ENCODE assay signal across 14 mouse cellular contexts in the genomic region with DNA sequence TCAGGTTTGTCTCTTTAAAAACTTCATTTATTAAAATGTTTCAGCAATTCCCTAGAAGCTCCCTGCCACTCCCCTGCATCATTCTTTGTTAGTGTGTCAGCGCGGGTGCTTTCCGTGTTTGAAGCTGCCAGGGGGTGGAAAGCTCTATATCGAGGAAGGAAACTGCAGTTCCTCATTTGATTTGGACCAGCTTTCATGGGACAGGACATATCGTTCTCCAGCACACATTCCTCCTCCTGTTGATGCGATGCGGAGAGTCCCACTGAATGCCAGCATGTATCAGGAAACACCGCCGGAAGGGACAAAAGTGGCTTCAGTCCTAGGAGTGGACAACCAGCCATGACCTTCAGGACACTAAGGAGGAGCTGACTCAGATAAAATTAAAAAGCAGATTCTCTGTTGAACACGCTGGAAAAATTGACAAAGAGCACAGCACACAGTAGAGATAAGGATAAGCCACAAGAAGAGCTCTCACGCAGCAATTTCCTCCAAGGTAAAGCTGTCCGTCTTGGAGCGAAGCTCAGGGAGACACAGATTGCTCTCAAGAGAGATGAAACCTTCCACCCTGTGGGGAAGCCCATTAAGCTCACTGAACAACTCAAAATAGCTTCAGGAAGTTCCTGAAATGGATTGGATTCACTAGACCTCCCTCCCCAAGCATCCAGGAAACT. TPM values are rescaled to one million over a fixed set of nuclear protein-coding genes. Genes with fewer than 3 reads are reported as not detected.
A peak's percentile ranks its signal among the peaks of the same experiment; 100 is the strongest.
DNase-seq lines count a peak whose midpoint lies in the region; ATAC-seq and TF ChIP-seq lines count a peak whose summit lies in the region.
"Had no signal": no experiment of that assay in that cellular context is flagged by ENCODE, and none has a peak within 500 bp of the region (broad histone marks: within the 10 kb centered on the region; RNA-seq: fewer than 3 reads in every experiment).

No protein-coding gene starts in this region.

- no peaks in the 10 kb centered on the region for H3K9me3 ChIP-seq in MEL (replicated peaks; ENCODE audit: insufficient read depth, low read length)
- H3K9me3 ChIP-seq in heart, embryonic 11.5 days (replicated peaks; ENCODE audit: control insufficient read depth, low read length) = no peaks in the 10 kb centered on the region
- no peaks in the 10 kb centered on the region for H3K9me3 ChIP-seq in intestine, postnatal 0 days (ENCODE audit: control insufficient read depth)
- H3K9me3 ChIP-seq: embryonic facial prominence, embryonic 13.5 days; hindbrain, embryonic 13.5 days; midbrain, embryonic 10.5 days had no signal

- H3K79me2 ChIP-seq in MEL (ENCODE audit: control insufficient read depth, insufficient read depth, low read length, poor library complexity) (no peaks in the 10 kb centered on the region), macrophage (ENCODE audit: inconsistent target) (no peaks in the 10 kb centered on the region)

- H3K27ac ChIP-seq in MEL (ENCODE audit: control insufficient read depth, low read depth, low read length) (0 out of 2 replicates have a peak overlapping the region, but pooled peaks have one; percentile 10), macrophage (peak overlapping the region; percentile 3; the same call in 1 of the 2 replicates)
- H3K27ac ChIP-seq in heart, embryonic 11.5 days (ENCODE audit: low read depth, low read length) = no peak overlapping the region
- H3K27ac ChIP-seq in cerebellum, adult 2 months (ENCODE audit: insufficient read depth, low read length) = no peak overlapping the region
- no peak overlapping the region for H3K27ac ChIP-seq in intestine, postnatal 0 days (ENCODE audit: low read depth, low read length)
- H3K27ac ChIP-seq: embryonic facial prominence, embryonic 13.5 days; hindbrain, embryonic 13.5 days; midbrain, embryonic 10.5 days had no signal

- H3K9ac ChIP-seq in MEL (ENCODE audit: control insufficient read depth, low read depth, low read length, poor library complexity, severe bottlenecking) = no peak overlapping the region
- H3K9ac ChIP-seq in heart, embryonic 11.5 days (ENCODE audit: low read depth, low read length) = no peak overlapping the region
- H3K9ac ChIP-seq in intestine, postnatal 0 days (ENCODE audit: low read depth, low read length) = no peak overlapping the region
- H3K9ac ChIP-seq: embryonic facial prominence, embryonic 13.5 days; hindbrain, embryonic 13.5 days had no signal

- no peaks in the 10 kb centered on the region for H3K27me3 ChIP-seq in MEL (ENCODE audit: control insufficient read depth in 1 of 2, insufficient read depth in 2 of 2, low read length in 2 of 2)
- H3K27me3 ChIP-seq in heart, embryonic 11.5 days (ENCODE audit: control insufficient read depth, insufficient read depth, low read length) = no peaks in the 10 kb centered on the region
- H3K27me3 ChIP-seq in cerebellum, adult 2 months (ENCODE audit: control insufficient read depth, insufficient read depth, low read length) = no peaks in the 10 kb centered on the region; the same call in 1 of the 2 replicates
- no peaks in the 10 kb centered on the region for H3K27me3 ChIP-seq in intestine, postnatal 0 days (replicated peaks; ENCODE audit: control insufficient read depth, insufficient read depth, low read length)
- H3K27me3 ChIP-seq: embryonic facial prominence, embryonic 13.5 days; hindbrain, embryonic 13.5 days had no signal

- H3K36me3 ChIP-seq in MEL (ENCODE audit: control insufficient read depth in 1 of 2, insufficient read depth in 2 of 2, low read length in 2 of 2) (peaks cover 0 to 2% of the 10 kb centered on the region in 2 experiments; a peak in 2 of 4 replicates), macrophage (ENCODE audit: inconsistent target) (no peaks in the 10 kb centered on the region)
- no peaks in the 10 kb centered on the region for H3K36me3 ChIP-seq in heart, embryonic 11.5 days (ENCODE audit: control insufficient read depth, insufficient read depth, low read length)
- H3K36me3 ChIP-seq in intestine, postnatal 0 days (ENCODE audit: control insufficient read depth, insufficient read depth) = no peaks in the 10 kb centered on the region
- H3K36me3 ChIP-seq: embryonic facial prominence, embryonic 13.5 days; hindbrain, embryonic 13.5 days; midbrain, embryonic 10.5 days had no signal

- ATAC-seq in heart, embryonic 11.5 days (replicated peaks; ENCODE audit: insufficient number of reproducible peaks, low FRiP score, low TSS enrichment) = no peak
- no peak for ATAC-seq in intestine, postnatal 0 days

- intact Hi-C loops in left cerebral cortex, postnatal 10 days (cut with DNase I) = no loop called here

- 0 out of 2 replicates have a peak overlapping the region, but pooled peaks have one; percentile 6 for H3K4me2 ChIP-seq in heart, embryonic 11.5 days
- H3K4me2 ChIP-seq in intestine, postnatal 0 days (replicated peaks; ENCODE audit: low read depth) = no peak overlapping the region
- H3K4me2 ChIP-seq: embryonic facial prominence, embryonic 13.5 days; hindbrain, embryonic 13.5 days had no signal

- TF ChIP-seq CTCF in MEL (IDR thresholded peaks at IDR 0.05 in 2 of 3, conservative IDR thresholded peaks at IDR 0.05 in 1 of 3; ENCODE audit: control insufficient read depth in 1 of 3, insufficient read depth in 1 of 3, low read depth in 2 of 3, low read length in 3 of 3, poor library complexity in 1 of 3, severe bottlenecking in 1 of 3) = no peak
- no peak for TF ChIP-seq CTCF in cerebellum, adult 2 months (IDR thresholded peaks at IDR 0.05; ENCODE audit: borderline replicate concordance, insufficient read depth, low read depth, low read length)
- TF ChIP-seq CTCF in intestine, postnatal 0 days (IDR thresholded peaks at IDR 0.05; ENCODE audit: low read depth) = no peak

- H3K4me3 ChIP-seq in MEL (ENCODE audit: control insufficient read depth in 1 of 2, insufficient read depth in 1 of 2, low read depth in 2 of 2, low read length in 2 of 2) (peak overlapping the region in 1 of 2 experiments; percentile 18; a peak in 1 of 4 replicates), macrophage (ENCODE audit: inconsistent target) (no peak overlapping the region)
- no peak overlapping the region for H3K4me3 ChIP-seq in heart, embryonic 11.5 days (ENCODE audit: low read depth, low read length)
- no peak overlapping the region for H3K4me3 ChIP-seq in cerebellum, adult 2 months (replicated peaks; ENCODE audit: insufficient read depth, low read depth, low read length)
- no peak overlapping the region for H3K4me3 ChIP-seq in intestine, postnatal 0 days (ENCODE audit: low read depth, low read length)
- H3K4me3 ChIP-seq: embryonic facial prominence, embryonic 13.5 days; hindbrain, embryonic 13.5 days; midbrain, embryonic 10.5 days had no signal

- WGBS in heart, embryonic 11.5 days (ENCODE audit: insufficient replicate concordance) = 60% methylated on average over 13 of the region's 13 CpGs
- WGBS in macrophage (ENCODE audit: missing documents) = 19% methylated on average over 13 of the region's 13 CpGs
- WGBS in cerebellum, adult 2 months = 86% methylated on average over 13 of the region's 13 CpGs
- WGBS in intestine, postnatal 0 days = 71% methylated on average over 13 of the region's 13 CpGs

- no peak for TF ChIP-seq POLR2A in MEL (IDR thresholded peaks at IDR 0.05; ENCODE audit: control insufficient read depth in 1 of 2, insufficient read depth in 1 of 2, low read depth in 1 of 2, low read length in 2 of 2, poor library complexity in 1 of 2)
- TF ChIP-seq POLR2A in cerebellum, adult 2 months (IDR thresholded peaks at IDR 0.05; ENCODE audit: borderline replicate concordance, insufficient read depth, low read length) = no peak

- DNase-seq in 3T3-L1 (ENCODE audit: low read depth, low spot score) = peak; percentile 68
- DNase-seq in MEL (ENCODE audit: low read depth, low spot score) = peak; percentile 62
- DNase-seq in cerebellum, adult 2 months = no peak
- no peak for DNase-seq in left cerebral cortex, postnatal 10 days (ENCODE audit: extremely low spot score in 1 of 2, low spot score in 2 of 2)
- DNase-seq: cerebellum, postnatal 25 days; kidney, adult 8-10 months; layer of hippocampus, adult 9-11 months; left cerebral cortex, postnatal 4 days had no signal

- TF ChIP-seq RAD21 in MEL (IDR thresholded peaks at IDR 0.05; ENCODE audit: low read depth, low read length) = no peak

- TF ChIP-seq EP300 in MEL (IDR thresholded peaks at IDR 0.05; ENCODE audit: low read depth in 1 of 2, low read length in 2 of 2) = 0 out of 4 replicates have a peak, but pooled peaks of 1 of the 2 experiments have one; percentile 2

- peaks cover 0 to 13% of the 10 kb centered on the region in 2 experiments; a peak in 2 of 4 replicates for H3K4me1 ChIP-seq in MEL (ENCODE audit: control insufficient read depth in 1 of 2, insufficient read depth in 2 of 2, low read length in 2 of 2)
- H3K4me1 ChIP-seq in heart, embryonic 11.5 days (ENCODE audit: control insufficient read depth, insufficient read depth, low read length) = no peaks in the 10 kb centered on the region
- no peaks in the 10 kb centered on the region for H3K4me1 ChIP-seq in cerebellum, adult 2 months (ENCODE audit: control insufficient read depth, insufficient read depth, low read length)
- no peaks in the 10 kb centered on the region for H3K4me1 ChIP-seq in intestine, postnatal 0 days (replicated peaks; ENCODE audit: control insufficient read depth, insufficient read depth, low read length)
- H3K4me1 ChIP-seq: embryonic facial prominence, embryonic 13.5 days; hindbrain, embryonic 13.5 days; midbrain, embryonic 10.5 days had no signal

TF ChIP-seq in MEL, 35 proteins besides CTCF, POLR2A, EP300 and RAD21:
- no peak for TF ChIP-seq USF1 (IDR thresholded peaks at IDR 0.05; ENCODE audit: low read depth, low read length)
- TF ChIP-seq GATA1 (IDR thresholded peaks at IDR 0.05; ENCODE audit: low read depth, low read length) = peak; percentile 62

RNA-seq across cellular contexts. Expression of gene 1700017B05Rik, which starts 55.3 kb away (rescaled TPM):
- 52.7 and 55.7 TPM in 2 replicates for total RNA-seq in MEL (2012; rRNA removed)
- polyA plus RNA-seq in MEL (2012; ENCODE audit: insufficient read depth in 1 of 2, insufficient read length in 2 of 2, low read depth in 1 of 2, low replicate concordance in 2 of 2, missing spikeins in 1 of 2) (10 to 100 TPM in 1 of 2 experiments, not detected in 1; 76.5 TPM), macrophage (2018) (20.1 to 60.1 TPM (median 39.1 TPM) in 3 replicates)
- 15.5 and 16.2 TPM in 2 replicates for polyA plus RNA-seq in heart, embryonic 11.5 days (2014; fragmentation: Nextera tagmentation; extraction: Ambion mirVana)
- total RNA-seq in macrophage (2018; cell fraction: chromatin; rRNA removed) = 10 to 100 TPM in 25 of 26 experiments, 1 to 10 TPM in 1; 9.0 to 72.2 (median 30.8) TPM
- 10 to 100 TPM; 11.1 to 49.5 (median 21.7) TPM for total RNA-seq in macrophage (2018; cell fraction: cytosol; rRNA removed)
- 10 to 100 TPM; 12.8 to 74.9 (median 31.7) TPM for total RNA-seq in macrophage (2018; cell fraction: nucleus; rRNA removed)
- 4.9 and 6.0 TPM in 2 replicates for polyA plus RNA-seq in cerebellum, adult 2 months (2012; rRNA removed)
- 12.8 and 14.2 TPM in 2 replicates for polyA plus RNA-seq in intestine, postnatal 0 days (2015; fragmentation: Nextera tagmentation; extraction: Ambion mirVana)
- total RNA-seq in left cerebral cortex, postnatal 10 days (2021) = 10 to 100 TPM; 12.1 to 15.7 TPM

Comparison
In these comparisons a context has a peak if more than half of its experiments do, and no peak if none do; other contexts are left out.
1. DNase-seq: peak in 3T3-L1 (single experiment) and MEL (single experiment); none in cerebellum, adult 2 months (0 of 2) and left cerebral cortex, postnatal 10 days (0 of 2).
2. H3K27ac ChIP-seq: peak in MEL (single experiment) and macrophage (single experiment); none in heart, embryonic 11.5 days (single experiment), cerebellum, adult 2 months (single experiment) and intestine, postnatal 0 days (single experiment).